Mouse (Mus musculus) midbrain, postnatal 0 days (tissue): Measurements from ENCODE around the gene Kcnk3. TPM values are rescaled to one million over a fixed set of nuclear protein-coding genes. Genes with fewer than 3 reads are reported as not detected.
A peak's percentile ranks its signal among the peaks of the same experiment; 100 is the strongest.

ENCODE experiments used
- ATAC-seq: fragments of 200-750 bp; cut with Nextera tagmentation; 2 replicates; pipeline ENCODE4 v1.8.0; 2017; ENCODE audit warnings: moderate number of reproducible peaks, mild to moderate bottlenecking, moderate TSS enrichment, moderate library complexity; ENCODE audit not compliant: low FRiP score
- DNase-seq: peaks from one replicate; pipeline ENCODE4 v3.0.0-alpha.2; 2015; ENCODE audit warnings: low spot score
- H3K27ac ChIP-seq: fragments of 300-500 bp; sonication (generic); 2 replicates; pipeline ENCODE4 v1.5.1; 2014; ENCODE audit warnings: low read depth, mild to moderate bottlenecking, low read length, mixed read lengths
- H3K27me3 ChIP-seq: fragments of 300-500 bp; sonication (generic); 2 replicates; pipeline ENCODE4 v1.6.1; 2014; ENCODE audit warnings: low read length, control low read depth, mixed read lengths; ENCODE audit not compliant: insufficient read depth
- H3K36me3 ChIP-seq: fragments of 300-500 bp; sonication (generic); 2 replicates; pipeline ENCODE4 v1.6.1; 2014; ENCODE audit warnings: low read length, control low read depth, mixed read lengths; ENCODE audit not compliant: insufficient read depth
- H3K4me1 ChIP-seq: fragments of 300-500 bp; sonication (generic); 2 replicates; pipeline ENCODE4 v1.6.1; 2014; ENCODE audit warnings: mild to moderate bottlenecking, control low read depth, antibody characterized with exemption, low read length, mixed read lengths; ENCODE audit not compliant: insufficient read depth
- H3K4me2 ChIP-seq: fragments of 300-500 bp; sonication (generic); 2 replicates; pipeline ENCODE4 v1.6.1; 2014; ENCODE audit warnings: low read depth, mild to moderate bottlenecking, low read length, mixed read lengths; ENCODE audit not compliant: poor library complexity, severe bottlenecking
- H3K4me3 ChIP-seq: fragments of 300-500 bp; sonication (generic); 2 replicates; pipeline ENCODE4 v1.5.1; 2014; ENCODE audit warnings: low read depth, mild to moderate bottlenecking, low read length, moderate library complexity
- H3K9ac ChIP-seq: fragments of 300-500 bp; sonication (generic); replicated peaks from 2 replicates; pipeline ENCODE4 v1.6.1; 2014; ENCODE audit warnings: mild to moderate bottlenecking, low read length, moderate library complexity, mixed read lengths; ENCODE audit not compliant: poor library complexity, severe bottlenecking
- H3K9me3 ChIP-seq: fragments of 300-500 bp; sonication (generic); 2 replicates; pipeline ENCODE4 v1.6.1; 2016; ENCODE audit warnings: low read length, control low read depth
- CTCF ChIP-seq: IDR thresholded peaks from 2 replicates; pipeline ENCODE4 v1.5.1; 2016; ENCODE audit warnings: antibody characterized with exemption, mild to moderate bottlenecking
- WGBS: fragments of 180-500 bp; shearing (Covaris S2); extraction: QIAGEN DNeasy Blood & Tissue Kit; methylation state at CpG from one replicate; pipeline ENCODE4 v1.1.7; 2014; 5-methylcytosine and 5-hydroxymethylcytosine counted together
- polyA plus RNA-seq: library from polyadenylated mRNA; unstranded; fragments of >200 nt; fragmentation: Nextera tagmentation; extraction: Ambion mirVana; gene quantifications from 2 replicates; pipeline ENCODE4 v1.2.1, GENCODE M21; 2015
- total RNA-seq: library from RNA; depleted of rRNA; stranded (reverse); fragments of >200 nt; gene quantifications from 2 replicates; pipeline ENCODE4 v1.2.3, GENCODE M21; 2014

Kcnk3 gene
- total and polyA plus RNA-seq, 2 experiments from 2014 or later: 12.2 to 21.8 TPM

DNA sequence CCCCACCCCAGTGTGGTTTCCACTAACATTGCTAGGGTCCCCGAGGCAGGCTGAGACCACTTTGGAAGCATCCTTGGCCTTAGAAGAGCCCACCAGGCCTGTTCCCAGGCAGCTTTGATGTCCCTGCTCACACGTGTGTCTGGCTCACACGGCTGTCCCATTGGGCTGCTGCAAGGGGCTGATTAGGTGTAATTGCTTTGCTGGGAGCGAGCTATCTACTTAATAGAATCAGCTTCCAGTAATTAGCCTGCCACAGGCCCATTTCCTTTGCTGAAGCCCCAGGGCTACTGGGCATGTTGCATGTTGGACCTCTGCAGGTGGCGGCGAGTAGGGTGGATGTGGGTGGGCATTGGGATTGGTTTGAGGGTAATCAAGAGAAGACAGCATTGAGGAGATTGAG is 7.2 kb upstream of the Kcnk3 start:
- H3K27me3 ChIP-seq: no peaks in the 10 kb centered on the region
- no peak overlapping the region for H3K27ac ChIP-seq
- ATAC-seq: no peak; the same call in 1 of the 2 replicates
- H3K4me3 ChIP-seq: no peak overlapping the region
- TF ChIP-seq CTCF: no peak
- no peak for DNase-seq
- WGBS: 57% methylated on average over 6 of the region's 6 CpGs
- H3K9ac ChIP-seq: no peak overlapping the region
- no peaks in the 10 kb centered on the region for H3K4me1 ChIP-seq
- no peaks in the 10 kb centered on the region for H3K9me3 ChIP-seq
- H3K36me3 ChIP-seq: no peaks in the 10 kb centered on the region
- no peak overlapping the region for H3K4me2 ChIP-seq

DNA sequence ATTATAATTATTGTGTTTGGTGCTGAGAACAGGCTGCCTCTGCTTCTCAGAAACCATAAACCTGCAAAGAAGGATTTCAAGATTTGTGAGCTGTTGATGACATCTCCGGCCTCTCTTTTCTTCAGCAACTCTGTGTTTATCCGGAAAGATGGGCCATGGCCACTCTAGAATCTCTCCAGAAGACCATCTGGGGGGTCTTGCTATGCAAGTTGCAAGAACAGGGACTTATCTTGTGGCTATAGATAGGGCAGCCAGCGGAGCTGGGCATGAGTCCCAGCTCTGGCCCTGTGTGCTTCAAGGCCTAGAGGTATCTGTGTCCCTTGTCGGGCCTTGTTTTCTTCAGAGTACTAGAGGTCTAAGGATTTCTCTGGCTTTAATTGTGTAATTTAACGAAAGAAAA is 6.0 kb upstream of the Kcnk3 start:
- no peaks in the 10 kb centered on the region for H3K9me3 ChIP-seq
- H3K4me1 ChIP-seq: no peaks in the 10 kb centered on the region
- no peak overlapping the region for H3K4me2 ChIP-seq
- H3K27me3 ChIP-seq: no peaks in the 10 kb centered on the region
- WGBS: 86% methylated on average over 5 of the region's 5 CpGs
- ATAC-seq (no peak), DNase-seq (no peak)
- no peaks in the 10 kb centered on the region for H3K36me3 ChIP-seq
- no peak overlapping the region for H3K27ac ChIP-seq
- TF ChIP-seq CTCF: no peak
- no peak overlapping the region for H3K4me3 ChIP-seq
- no peak overlapping the region for H3K9ac ChIP-seq

DNA sequence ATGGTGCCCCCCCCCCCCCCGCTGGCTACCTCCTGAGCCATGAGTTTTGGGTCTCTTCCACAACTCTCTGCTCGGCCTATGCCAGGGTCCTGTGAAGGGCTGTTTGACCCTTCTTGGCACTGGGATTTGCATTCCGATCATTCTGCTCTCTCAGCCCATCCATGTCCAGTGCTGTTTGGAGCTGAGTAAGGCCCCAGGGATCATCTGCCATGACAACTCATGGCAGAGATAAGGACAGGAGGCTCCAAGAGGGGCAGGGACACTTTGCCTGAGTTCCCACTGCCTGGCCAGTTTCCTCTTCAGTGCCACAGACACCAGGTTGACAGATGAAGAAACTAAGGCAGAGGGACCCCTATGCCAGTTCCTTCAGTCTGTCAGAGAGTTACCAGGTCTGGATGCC is 1.4 kb upstream of the Kcnk3 start:
- ATAC-seq (no peak), DNase-seq (peak; percentile 44)
- Histone ChIP-seq H3K9me3 (no peaks in the 10 kb centered on the region), H3K27me3 (no peaks in the 10 kb centered on the region), H3K4me3 (no peak overlapping the region), H3K36me3 (no peaks in the 10 kb centered on the region), H3K9ac (no peak overlapping the region), H3K27ac (no peak overlapping the region), H3K4me2 (no peak overlapping the region), H3K4me1 (peaks cover 7% of the 10 kb centered on the region)
- no peak for TF ChIP-seq CTCF
- WGBS: 86% methylated on average over 3 of the region's 3 CpGs

DNA sequence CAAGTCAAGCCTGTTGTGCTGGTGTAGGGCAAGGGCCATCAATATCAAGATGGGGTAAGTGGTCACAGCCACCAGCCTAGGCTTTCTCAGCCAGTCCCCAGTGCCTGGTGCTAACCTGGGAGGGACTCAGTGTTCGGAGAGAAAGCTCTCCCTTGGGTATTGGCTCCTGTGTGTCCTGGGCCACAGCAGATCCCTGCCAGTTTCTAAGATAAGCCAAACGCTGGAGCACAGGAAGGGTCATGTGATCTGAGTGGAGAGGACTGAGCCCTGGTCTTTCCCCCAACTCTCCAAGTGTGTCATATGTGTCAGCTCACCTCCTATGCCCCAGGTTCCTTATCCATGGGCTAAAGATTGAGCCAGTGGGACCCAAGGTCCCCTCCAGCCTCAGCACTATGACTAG is 869 bp upstream of the Kcnk3 start:
- peaks cover 9% of the 10 kb centered on the region for H3K4me1 ChIP-seq
- TF ChIP-seq CTCF: no peak
- WGBS: 25% methylated on average over 2 of the region's 2 CpGs
- H3K4me3 ChIP-seq: peak overlapping the region; percentile 79; the same call in 1 of the 2 replicates
- DNase-seq (no peak), ATAC-seq (no peak)
- H3K4me2 ChIP-seq: peak overlapping the region; percentile 97
- H3K9me3 ChIP-seq: no peaks in the 10 kb centered on the region
- H3K27me3 ChIP-seq: no peaks in the 10 kb centered on the region
- H3K36me3 ChIP-seq: no peaks in the 10 kb centered on the region
- H3K27ac ChIP-seq: no peak overlapping the region
- 0 out of 2 replicates have a peak overlapping the region, but pooled peaks have one; percentile 85 for H3K9ac ChIP-seq

DNA sequence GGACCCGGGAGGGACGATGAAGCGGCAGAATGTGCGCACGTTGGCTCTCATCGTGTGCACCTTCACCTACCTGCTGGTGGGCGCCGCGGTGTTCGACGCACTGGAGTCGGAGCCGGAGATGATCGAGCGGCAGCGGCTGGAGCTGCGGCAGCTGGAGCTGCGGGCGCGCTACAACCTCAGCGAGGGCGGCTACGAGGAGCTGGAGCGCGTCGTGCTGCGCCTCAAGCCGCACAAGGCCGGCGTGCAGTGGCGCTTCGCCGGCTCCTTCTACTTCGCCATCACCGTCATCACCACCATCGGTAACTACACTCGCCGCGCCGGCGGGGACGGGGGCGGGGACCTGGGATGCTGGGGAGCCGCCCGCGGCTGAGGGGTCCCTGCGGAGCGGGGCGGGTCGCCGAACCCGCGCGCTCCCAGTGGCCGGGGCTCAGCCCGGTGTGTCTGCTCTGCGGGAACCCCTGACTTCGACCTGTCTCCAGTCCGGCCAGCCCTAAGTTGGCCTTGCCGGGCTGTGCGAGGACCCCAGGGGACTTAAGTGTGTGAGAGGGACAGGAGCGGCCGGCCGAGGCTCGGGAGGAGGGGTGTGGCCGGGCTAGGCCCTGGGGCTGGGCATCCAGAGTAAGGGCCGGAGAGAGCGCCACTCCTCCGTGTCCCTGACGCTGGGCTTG is 465 bp downstream of the Kcnk3 start:
- ATAC-seq (peak; percentile 59), DNase-seq (peak; percentile 54)
- Histone ChIP-seq H3K9me3 (no peaks in the 10 kb centered on the region), H3K9ac (peak overlapping the region; percentile 85), H3K27me3 (no peaks in the 10 kb centered on the region), H3K4me2 (peak overlapping the region; percentile 97), H3K4me1 (peaks cover 9% of the 10 kb centered on the region), H3K4me3 (peak overlapping the region; percentile 79), H3K36me3 (no peaks in the 10 kb centered on the region), H3K27ac (peak overlapping the region; percentile 60)
- under 1% methylated on average over 49 of the region's 70 CpGs for WGBS
- TF ChIP-seq CTCF: no peak

DNA sequence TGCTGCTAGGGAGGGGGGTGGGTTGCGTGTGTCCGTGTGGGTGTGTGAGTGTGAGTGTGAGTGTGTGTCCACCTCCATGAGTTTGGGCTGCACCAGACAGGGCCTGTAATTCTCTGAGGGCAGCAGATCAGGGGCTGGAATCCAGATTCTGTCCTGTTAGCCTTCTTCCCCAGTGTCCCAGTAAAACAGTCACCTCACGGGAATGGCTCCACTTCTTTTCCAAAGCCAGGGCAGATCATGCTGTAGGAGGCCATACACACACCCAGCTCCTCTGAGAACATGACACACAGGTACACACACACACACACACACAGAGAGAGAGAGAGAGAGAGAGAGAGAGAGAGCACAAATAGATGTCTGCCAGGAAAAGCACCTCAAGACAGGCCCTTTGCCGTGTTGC is 1.1 kb downstream of the Kcnk3 start:
- peak overlapping the region; percentile 60; the same call in 1 of the 2 replicates for H3K27ac ChIP-seq
- no peak for TF ChIP-seq CTCF
- H3K36me3 ChIP-seq: no peaks in the 10 kb centered on the region
- H3K4me3 ChIP-seq: peak overlapping the region; percentile 79
- no peak; the same call in 1 of the 2 replicates for ATAC-seq
- H3K9ac ChIP-seq: peak overlapping the region; percentile 85
- DNase-seq: no peak
- H3K4me2 ChIP-seq: peak overlapping the region; percentile 97
- 40% methylated on average over 4 of the region's 4 CpGs for WGBS
- no peaks in the 10 kb centered on the region for H3K9me3 ChIP-seq
- no peaks in the 10 kb centered on the region for H3K27me3 ChIP-seq
- H3K4me1 ChIP-seq: peaks cover 9% of the 10 kb centered on the region
